Mouse (Mus musculus): Measurements from ENCODE around the gene Mex3a. TPM values are rescaled to one million over a fixed set of nuclear protein-coding genes. Genes with fewer than 3 reads are reported as not detected.

Mex3a gene
- polyA plus RNA-seq, 1 experiment from 2014 or later: 43.6 TPM

GRCm38 (mm10) chr3:88563442-88563841, 31.2 kb downstream of the Mex3a start:
- H3K9ac ChIP-seq (ENCODE audit: low read length): no peak overlapping the region
- no peaks in the 10 kb centered on the region for H3K4me1 ChIP-seq (ENCODE audit: control insufficient read depth, insufficient read depth, low read length)
- DNase-seq (ENCODE audit: low spot score) (no peak), ATAC-seq (ENCODE audit: insufficient read depth, low FRiP score, low TSS enrichment) (no peak)
- H3K27ac ChIP-seq (ENCODE audit: low read depth, low read length): no peak overlapping the region
- H3K36me3 ChIP-seq (ENCODE audit: control insufficient read depth, insufficient read depth, low read length): peaks cover 50% of the 10 kb centered on the region
- 79% methylated on average over 4 of the region's 4 CpGs for WGBS
- no peak overlapping the region for H3K4me3 ChIP-seq (ENCODE audit: low read depth, low read length)
- H3K9me3 ChIP-seq (ENCODE audit: control insufficient read depth, low read length): no peaks in the 10 kb centered on the region
- no peak overlapping the region; the same call in 1 of the 2 replicates for H3K4me2 ChIP-seq (ENCODE audit: low read depth)
- no peaks in the 10 kb centered on the region for H3K27me3 ChIP-seq (ENCODE audit: control insufficient read depth, insufficient read depth, low read length)

- H3K9me3 ChIP-seq (ENCODE audit: control insufficient read depth, low read length): no peaks in the 10 kb centered on the region
- H3K4me1 ChIP-seq (ENCODE audit: control insufficient read depth, insufficient read depth, low read length): no peaks in the 10 kb centered on the region
- ATAC-seq (ENCODE audit: insufficient read depth, low FRiP score, low TSS enrichment): no peak
- DNase-seq (ENCODE audit: low spot score): no peak
- no peak overlapping the region for H3K4me2 ChIP-seq (ENCODE audit: low read depth)
- H3K27ac ChIP-seq (ENCODE audit: low read depth, low read length): no peak overlapping the region
- peaks cover 53% of the 10 kb centered on the region for H3K36me3 ChIP-seq (ENCODE audit: control insufficient read depth, insufficient read depth, low read length)
- WGBS: 86% methylated on average over 7 of the region's 7 CpGs
- no peak overlapping the region for H3K9ac ChIP-seq (ENCODE audit: low read length)
- H3K27me3 ChIP-seq (ENCODE audit: control insufficient read depth, insufficient read depth, low read length): no peaks in the 10 kb centered on the region
- no peak overlapping the region for H3K4me3 ChIP-seq (ENCODE audit: low read depth, low read length)
Observed at GRCm38 (mm10) chr3:88563966-88564365, 31.8 kb downstream of the Mex3a start.

- 98% methylated on average over 3 of the region's 3 CpGs for WGBS
- H3K9ac ChIP-seq (ENCODE audit: low read length): no peak overlapping the region
- H3K27ac ChIP-seq (ENCODE audit: low read depth, low read length): no peak overlapping the region
- H3K4me2 ChIP-seq (ENCODE audit: low read depth): no peak overlapping the region
- H3K4me1 ChIP-seq (ENCODE audit: control insufficient read depth, insufficient read depth, low read length): no peaks in the 10 kb centered on the region
- H3K9me3 ChIP-seq (ENCODE audit: control insufficient read depth, low read length): no peaks in the 10 kb centered on the region
- H3K36me3 ChIP-seq (ENCODE audit: control insufficient read depth, insufficient read depth, low read length): peaks cover 59% of the 10 kb centered on the region
- DNase-seq (ENCODE audit: low spot score) (no peak), ATAC-seq (ENCODE audit: insufficient read depth, low FRiP score, low TSS enrichment) (no peak)
- no peak overlapping the region for H3K4me3 ChIP-seq (ENCODE audit: low read depth, low read length)
- no peaks in the 10 kb centered on the region for H3K27me3 ChIP-seq (ENCODE audit: control insufficient read depth, insufficient read depth, low read length)
Observed at GRCm38 (mm10) chr3:88566116-88566515, 33.9 kb downstream of the Mex3a start.

- no peak overlapping the region for H3K9ac ChIP-seq (ENCODE audit: low read length)
- peaks cover 59% of the 10 kb centered on the region for H3K36me3 ChIP-seq (ENCODE audit: control insufficient read depth, insufficient read depth, low read length)
- WGBS: 92% methylated on average over 4 of the region's 4 CpGs
- no peaks in the 10 kb centered on the region for H3K27me3 ChIP-seq (ENCODE audit: control insufficient read depth, insufficient read depth, low read length)
- no peak overlapping the region for H3K4me3 ChIP-seq (ENCODE audit: low read depth, low read length)
- H3K4me2 ChIP-seq (ENCODE audit: low read depth): no peak overlapping the region
- H3K27ac ChIP-seq (ENCODE audit: low read depth, low read length): no peak overlapping the region
- no peak for DNase-seq (ENCODE audit: low spot score)
- no peaks in the 10 kb centered on the region for H3K9me3 ChIP-seq (ENCODE audit: control insufficient read depth, low read length)
- ATAC-seq (ENCODE audit: insufficient read depth, low FRiP score, low TSS enrichment): no peak
- H3K4me1 ChIP-seq (ENCODE audit: control insufficient read depth, insufficient read depth, low read length): no peaks in the 10 kb centered on the region
Observed at GRCm38 (mm10) chr3:88566536-88567061, 34.4 kb downstream of the Mex3a start.

GRCm38 (mm10) chr3:88567892-88568291, 35.7 kb downstream of the Mex3a start:
- no peak overlapping the region for H3K4me3 ChIP-seq (ENCODE audit: low read depth, low read length)
- H3K4me2 ChIP-seq (ENCODE audit: low read depth): no peak overlapping the region
- no peak for DNase-seq (ENCODE audit: low spot score)
- WGBS: 95% methylated on average over 6 of the region's 6 CpGs
- no peaks in the 10 kb centered on the region for H3K4me1 ChIP-seq (ENCODE audit: control insufficient read depth, insufficient read depth, low read length)
- no peak for ATAC-seq (ENCODE audit: insufficient read depth, low FRiP score, low TSS enrichment)
- no peak overlapping the region for H3K27ac ChIP-seq (ENCODE audit: low read depth, low read length)
- no peak overlapping the region for H3K9ac ChIP-seq (ENCODE audit: low read length)
- H3K36me3 ChIP-seq (ENCODE audit: control insufficient read depth, insufficient read depth, low read length): peaks cover 56% of the 10 kb centered on the region
- H3K27me3 ChIP-seq (ENCODE audit: control insufficient read depth, insufficient read depth, low read length): no peaks in the 10 kb centered on the region
- no peaks in the 10 kb centered on the region for H3K9me3 ChIP-seq (ENCODE audit: control insufficient read depth, low read length)

GRCm38 (mm10) chr3:88568615-88569014, 36.4 kb downstream of the Mex3a start:
- ATAC-seq (ENCODE audit: insufficient read depth, low FRiP score, low TSS enrichment) (no peak), DNase-seq (ENCODE audit: low spot score) (no peak)
- H3K4me2 ChIP-seq (ENCODE audit: low read depth): no peak overlapping the region
- no peak overlapping the region for H3K27ac ChIP-seq (ENCODE audit: low read depth, low read length)
- peaks cover 51% of the 10 kb centered on the region for H3K36me3 ChIP-seq (ENCODE audit: control insufficient read depth, insufficient read depth, low read length)
- H3K4me3 ChIP-seq (ENCODE audit: low read depth, low read length): no peak overlapping the region
- H3K4me1 ChIP-seq (ENCODE audit: control insufficient read depth, insufficient read depth, low read length): no peaks in the 10 kb centered on the region
- no peak overlapping the region for H3K9ac ChIP-seq (ENCODE audit: low read length)
- H3K9me3 ChIP-seq (ENCODE audit: control insufficient read depth, low read length): no peaks in the 10 kb centered on the region
- 96% methylated on average over 2 of the region's 2 CpGs for WGBS
- no peaks in the 10 kb centered on the region for H3K27me3 ChIP-seq (ENCODE audit: control insufficient read depth, insufficient read depth, low read length)

- no peaks in the 10 kb centered on the region for H3K9me3 ChIP-seq (ENCODE audit: control insufficient read depth, low read length)
- 98% methylated on average over 2 of the region's 2 CpGs for WGBS
- no peaks in the 10 kb centered on the region for H3K4me1 ChIP-seq (ENCODE audit: control insufficient read depth, insufficient read depth, low read length)
- DNase-seq (ENCODE audit: low spot score): no peak
- no peak overlapping the region for H3K4me3 ChIP-seq (ENCODE audit: low read depth, low read length)
- peaks cover 46% of the 10 kb centered on the region for H3K36me3 ChIP-seq (ENCODE audit: control insufficient read depth, insufficient read depth, low read length)
- no peak overlapping the region for H3K9ac ChIP-seq (ENCODE audit: low read length)
- no peak overlapping the region for H3K27ac ChIP-seq (ENCODE audit: low read depth, low read length)
- no peaks in the 10 kb centered on the region for H3K27me3 ChIP-seq (ENCODE audit: control insufficient read depth, insufficient read depth, low read length)
- ATAC-seq (ENCODE audit: insufficient read depth, low FRiP score, low TSS enrichment): no peak
- no peak overlapping the region for H3K4me2 ChIP-seq (ENCODE audit: low read depth)
Observed at GRCm38 (mm10) chr3:88569093-88569492, 36.9 kb downstream of the Mex3a start.

GRCm38 (mm10) chr3:88569694-88570093, 37.5 kb downstream of the Mex3a start:
- Histone ChIP-seq H3K27ac (ENCODE audit: low read depth, low read length) (no peak overlapping the region), H3K9me3 (ENCODE audit: control insufficient read depth, low read length) (no peaks in the 10 kb centered on the region), H3K4me1 (ENCODE audit: control insufficient read depth, insufficient read depth, low read length) (no peaks in the 10 kb centered on the region), H3K4me3 (ENCODE audit: low read depth, low read length) (no peak overlapping the region), H3K4me2 (ENCODE audit: low read depth) (no peak overlapping the region), H3K9ac (ENCODE audit: low read length) (no peak overlapping the region), H3K36me3 (ENCODE audit: control insufficient read depth, insufficient read depth, low read length) (peaks cover 41% of the 10 kb centered on the region), H3K27me3 (ENCODE audit: control insufficient read depth, insufficient read depth, low read length) (no peaks in the 10 kb centered on the region)
- ATAC-seq (ENCODE audit: insufficient read depth, low FRiP score, low TSS enrichment): no peak
- DNase-seq (ENCODE audit: low spot score): no peak
- WGBS: 90% methylated on average over 5 of the region's 5 CpGs

GRCm38 (mm10) chr3:88570341-88570740, 38.1 kb downstream of the Mex3a start:
- no peak for ATAC-seq (ENCODE audit: insufficient read depth, low FRiP score, low TSS enrichment)
- Histone ChIP-seq H3K4me3 (ENCODE audit: low read depth, low read length) (no peak overlapping the region), H3K27me3 (ENCODE audit: control insufficient read depth, insufficient read depth, low read length) (no peaks in the 10 kb centered on the region), H3K4me2 (ENCODE audit: low read depth) (no peak overlapping the region), H3K27ac (ENCODE audit: low read depth, low read length) (no peak overlapping the region), H3K4me1 (ENCODE audit: control insufficient read depth, insufficient read depth, low read length) (no peaks in the 10 kb centered on the region), H3K36me3 (ENCODE audit: control insufficient read depth, insufficient read depth, low read length) (peaks cover 36% of the 10 kb centered on the region), H3K9me3 (ENCODE audit: control insufficient read depth, low read length) (no peaks in the 10 kb centered on the region), H3K9ac (ENCODE audit: low read length) (no peak overlapping the region)
- WGBS: 96% methylated on average over 10 of the region's 10 CpGs
- DNase-seq (ENCODE audit: low spot score): no peak
